Mouse (Mus musculus) T-helper 1 cell (primary cell): Measurements from ENCODE around the gene Lrrc10b.

Experiments used
- in situ Hi-C: fragments of 300-600 bp; cut with MboI, MseI; formaldehyde crosslinking; loops from one replicate; pipeline ENCODE4 v1.15.1; 2025; ENCODE audit warnings: high pct_unique_total_duplicates

The Lrrc10b gene

DNA sequence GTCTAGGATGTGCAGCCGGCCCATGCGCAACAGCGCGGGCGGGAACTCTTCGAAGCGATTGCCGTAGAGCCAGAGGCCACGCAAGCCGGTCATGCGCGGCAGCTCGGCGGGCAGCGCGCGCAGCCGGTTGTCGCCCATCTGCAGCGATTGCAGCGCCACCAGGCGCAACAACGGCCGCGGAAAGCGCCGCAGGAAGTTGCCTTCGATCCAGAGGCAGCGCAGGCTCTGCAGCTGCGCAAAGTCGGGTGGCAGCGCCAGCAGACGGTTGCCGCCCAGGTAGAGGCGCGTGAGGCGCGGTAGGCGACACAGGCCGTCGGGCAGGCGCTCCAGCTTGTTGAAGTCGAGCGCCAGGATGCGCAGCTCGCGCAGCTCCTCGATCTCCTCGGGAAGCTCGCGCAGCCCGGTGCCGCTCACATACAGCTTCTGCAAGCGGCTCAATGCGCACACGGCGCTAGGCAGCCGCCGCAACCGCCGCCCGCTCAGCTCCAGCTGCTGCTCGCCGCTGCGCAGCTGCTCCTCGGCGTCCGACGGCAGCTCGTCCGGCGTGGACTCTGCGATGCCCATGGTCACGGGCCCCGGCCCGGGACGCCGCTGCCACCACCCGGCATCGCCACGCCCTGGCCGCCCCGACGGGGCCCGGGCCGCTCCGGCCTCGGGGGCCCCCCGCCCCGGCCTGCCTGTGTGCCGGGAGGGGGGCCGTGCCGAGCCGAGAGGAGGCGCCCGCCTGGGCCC lies at the start of gene Lrrc10b:
Gene Lrrc10b, minus strand, starts transcription at position 722 of the 732 bp plus-strand sequence.
- in situ Hi-C loops, result no loop called here

DNA sequence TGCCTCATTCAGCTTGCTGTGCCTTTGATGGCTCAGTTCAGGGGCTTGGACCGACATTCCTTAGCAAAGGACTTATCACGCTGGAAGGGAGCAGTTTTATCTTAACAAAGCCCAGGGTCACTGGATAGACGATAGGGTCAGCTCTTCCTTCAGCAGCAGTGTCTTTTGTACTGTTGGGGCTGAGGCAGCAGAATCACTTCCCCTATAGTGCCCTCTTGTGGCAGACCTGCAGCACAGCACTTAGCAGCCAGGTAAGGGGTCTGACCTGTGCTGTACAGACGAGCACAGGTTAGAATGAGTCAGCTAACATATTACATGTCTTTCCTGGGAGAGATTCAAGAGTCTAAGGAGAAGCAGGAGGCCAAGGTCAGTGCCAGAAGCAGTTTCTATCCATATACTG lies 45.3 kb upstream of the Lrrc10b start:
- in situ Hi-C loops, result no loop called here

DNA sequence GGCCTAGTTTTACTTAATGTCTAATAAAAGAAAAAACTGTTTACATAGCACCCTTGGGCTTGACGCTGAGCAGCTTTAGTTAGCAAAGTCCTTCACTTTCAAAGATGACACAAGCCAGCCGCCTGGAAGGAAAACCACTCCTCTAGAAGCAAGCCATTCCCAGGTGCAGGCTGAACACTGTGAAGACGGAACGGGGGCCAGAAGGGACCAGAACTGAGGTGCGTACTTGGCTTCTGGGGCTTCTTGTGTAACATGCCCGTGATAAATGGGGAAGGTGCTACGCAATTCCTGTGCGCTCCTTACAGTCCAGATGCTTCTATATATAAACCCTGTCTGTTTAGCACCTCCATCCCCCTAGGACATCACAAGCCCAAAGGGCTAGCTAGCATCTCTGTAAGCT lies 43.3 kb upstream of the Lrrc10b start:
- in situ Hi-C loops, result no loop called here

DNA sequence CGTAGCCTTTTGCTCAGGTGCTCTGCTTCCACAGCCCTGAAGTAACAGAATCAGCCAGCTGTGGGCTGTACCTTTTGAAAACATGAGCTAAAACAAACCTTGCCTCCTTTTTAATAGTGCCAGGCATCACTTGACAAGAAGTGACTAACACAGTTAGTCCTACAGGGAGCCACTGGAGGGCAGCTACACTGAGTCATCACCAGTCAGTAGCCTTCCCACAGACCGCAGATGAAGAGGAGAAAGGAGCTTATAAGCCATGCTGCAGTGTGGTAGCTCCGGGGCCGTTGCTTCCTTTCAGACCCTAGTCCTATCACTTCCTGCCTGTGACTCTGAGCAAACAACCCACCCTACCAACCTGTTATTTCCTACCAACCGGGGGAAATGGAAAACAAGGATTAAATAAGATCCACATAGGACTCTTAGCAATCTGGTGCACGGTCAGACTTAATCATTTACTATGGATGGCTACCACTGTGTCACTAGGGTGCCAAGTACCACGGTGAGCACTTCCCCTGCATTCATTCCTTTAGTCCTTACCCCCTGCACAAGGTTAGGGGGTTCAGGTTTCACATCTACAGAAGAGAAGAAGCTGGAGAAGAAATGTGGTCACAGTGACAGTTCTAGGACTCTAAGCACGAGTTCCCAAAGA lies 40.4 kb upstream of the Lrrc10b start:
- in situ Hi-C loops, result no loop called here

DNA sequence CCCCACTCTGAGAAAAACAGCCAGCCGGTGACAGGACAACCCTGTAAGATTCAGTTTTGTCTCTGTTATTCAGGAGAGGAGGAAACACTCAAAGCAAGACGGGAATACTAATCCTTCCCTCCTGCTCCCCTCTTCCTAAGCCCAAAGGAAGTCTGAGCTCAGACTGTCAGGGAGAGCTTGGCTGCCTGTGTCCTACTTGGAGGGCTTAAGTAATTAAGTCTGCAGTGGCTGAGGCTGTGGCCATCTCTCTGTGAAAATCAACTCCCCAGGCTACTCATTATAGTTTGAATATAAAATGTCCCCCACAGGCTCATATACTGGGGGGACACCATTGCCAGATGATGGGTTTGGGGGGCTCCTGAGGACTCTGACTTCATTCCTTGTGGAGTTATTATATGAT lies 39.7 kb upstream of the Lrrc10b start:
- in situ Hi-C loops, result no loop called here

DNA sequence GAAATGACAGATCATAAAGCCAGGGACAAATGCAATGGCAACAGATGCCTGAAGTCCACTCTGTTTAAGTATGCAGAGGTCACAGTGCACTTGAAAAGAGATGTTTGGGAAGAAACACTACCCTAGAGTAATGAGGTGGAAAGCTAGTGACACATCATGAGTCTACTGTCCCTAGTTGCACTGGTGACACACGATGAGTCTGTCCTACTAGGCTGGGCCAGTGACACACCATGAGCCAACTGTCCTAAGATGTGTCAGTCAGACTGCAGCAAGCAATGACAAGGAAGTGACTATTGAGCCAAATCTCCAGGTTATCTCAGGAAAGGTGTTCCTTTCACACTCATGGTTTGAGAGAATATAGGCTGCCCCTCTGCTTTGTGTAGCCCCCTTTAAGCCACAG lies 38.4 kb upstream of the Lrrc10b start:
- in situ Hi-C loops, result no loop called here

DNA sequence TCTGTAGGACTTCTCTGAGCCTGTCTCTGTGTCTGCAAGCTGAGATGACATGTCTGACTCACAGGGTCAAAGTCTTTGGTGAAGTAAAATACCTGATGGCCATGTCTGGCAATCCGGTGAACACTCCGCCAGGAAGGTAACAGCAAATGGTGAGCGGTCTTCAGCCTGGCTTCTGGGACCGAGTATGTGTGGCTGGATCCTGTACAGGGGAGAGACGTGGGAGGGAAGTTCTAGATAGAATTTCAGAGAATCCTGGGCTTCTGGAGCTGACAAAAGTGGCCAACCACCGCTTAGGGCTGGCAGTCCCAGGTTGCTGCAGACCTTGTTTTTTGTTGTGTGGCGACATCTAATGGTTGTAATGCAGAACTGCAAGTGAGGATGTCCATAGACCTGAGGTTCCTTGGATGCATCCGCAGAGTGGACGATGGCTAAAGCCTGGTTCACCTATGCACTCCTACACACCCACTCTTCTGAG lies 29.0 kb upstream of the Lrrc10b start:
- in situ Hi-C loops, result loop anchor here (5.0 kb wide), 1 partner anchor 34 kb away; no protein-coding TSS in a partner anchor

DNA sequence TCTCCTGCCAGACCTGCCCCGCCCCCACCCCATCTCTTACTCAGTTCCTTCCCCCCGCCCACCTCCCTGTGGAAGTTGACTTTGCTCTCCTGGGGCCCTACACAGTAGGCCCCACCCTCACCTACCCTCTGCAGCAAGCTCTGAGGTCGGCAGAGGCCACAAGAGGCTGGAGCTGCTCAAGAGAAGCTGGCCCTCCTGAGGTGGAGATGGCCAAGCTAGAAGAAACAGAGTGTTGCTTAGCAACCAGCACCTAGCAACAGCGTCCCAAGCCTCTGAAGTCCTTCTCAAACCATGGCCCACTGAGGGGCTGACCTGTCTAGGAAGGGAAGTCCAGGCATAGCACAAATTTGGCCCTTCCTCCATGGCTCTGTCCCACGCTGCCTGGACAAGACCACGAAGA lies 25.4 kb upstream of the Lrrc10b start, which contains the start of gene Ppp1r32:
Gene Ppp1r32, minus strand, starts transcription at position 226 of the 400 bp plus-strand sequence.
- in situ Hi-C loops, result no loop called here

DNA sequence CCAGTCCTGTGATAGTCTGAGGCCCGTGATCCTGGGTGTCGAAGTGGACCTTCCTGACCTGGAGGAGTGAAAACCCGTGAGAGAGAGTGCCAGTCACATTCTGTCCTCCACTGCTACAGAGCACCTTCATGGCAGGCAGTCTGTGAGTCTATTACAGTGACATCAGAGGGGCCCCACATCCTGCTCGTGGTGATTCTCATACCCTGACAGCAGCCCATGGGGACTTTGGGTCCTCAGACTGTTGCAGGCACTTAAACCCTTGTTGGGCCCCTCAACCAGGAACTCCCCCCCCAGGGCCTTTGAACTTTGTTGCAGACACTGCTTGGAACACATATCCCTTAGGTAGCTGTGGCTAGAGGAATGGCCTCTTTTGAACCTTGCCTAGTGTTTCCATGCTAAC lies 22.3 kb upstream of the Lrrc10b start:
- in situ Hi-C loops, result no loop called here

DNA sequence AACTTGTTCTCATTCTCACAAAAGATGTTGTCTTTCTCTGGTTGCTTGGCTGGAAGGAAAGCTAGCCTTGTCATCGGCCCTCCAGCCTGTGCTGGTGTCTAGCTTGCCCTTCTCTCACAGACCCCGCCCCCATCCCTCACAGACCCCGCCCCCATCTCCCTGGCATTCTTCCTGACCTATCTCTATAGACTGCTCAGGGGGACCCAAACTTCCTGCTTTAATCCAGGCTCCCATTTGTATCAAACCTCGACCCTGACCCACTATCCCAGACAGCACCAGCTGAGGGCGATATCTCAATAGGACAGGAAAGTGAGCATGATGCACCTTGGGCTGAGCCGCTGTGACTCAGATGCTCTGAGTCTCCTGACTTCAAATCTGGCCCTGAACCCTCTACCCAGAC lies 16.5 kb upstream of the Lrrc10b start:
- in situ Hi-C loops, result no loop called here

DNA sequence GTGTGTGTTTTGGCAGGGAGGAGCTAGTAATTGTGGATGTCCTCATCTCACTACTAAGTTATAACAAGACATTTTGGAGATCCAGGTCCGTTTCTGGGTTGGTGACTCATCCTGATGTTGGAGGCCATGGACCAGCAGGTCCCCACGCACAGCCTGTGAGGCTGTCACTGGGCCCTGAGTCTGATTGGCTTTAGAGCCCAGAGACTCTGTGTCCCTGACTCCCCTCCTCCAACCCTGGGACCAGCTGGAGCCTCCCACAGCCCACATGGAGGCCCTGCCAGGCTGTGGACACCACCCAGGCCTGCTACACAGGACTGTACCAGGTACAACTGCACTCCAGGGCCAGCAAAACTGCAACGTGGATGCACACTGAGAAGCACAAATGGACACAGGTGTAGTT lies 15.7 kb upstream of the Lrrc10b start:
- in situ Hi-C loops, result no loop called here

DNA sequence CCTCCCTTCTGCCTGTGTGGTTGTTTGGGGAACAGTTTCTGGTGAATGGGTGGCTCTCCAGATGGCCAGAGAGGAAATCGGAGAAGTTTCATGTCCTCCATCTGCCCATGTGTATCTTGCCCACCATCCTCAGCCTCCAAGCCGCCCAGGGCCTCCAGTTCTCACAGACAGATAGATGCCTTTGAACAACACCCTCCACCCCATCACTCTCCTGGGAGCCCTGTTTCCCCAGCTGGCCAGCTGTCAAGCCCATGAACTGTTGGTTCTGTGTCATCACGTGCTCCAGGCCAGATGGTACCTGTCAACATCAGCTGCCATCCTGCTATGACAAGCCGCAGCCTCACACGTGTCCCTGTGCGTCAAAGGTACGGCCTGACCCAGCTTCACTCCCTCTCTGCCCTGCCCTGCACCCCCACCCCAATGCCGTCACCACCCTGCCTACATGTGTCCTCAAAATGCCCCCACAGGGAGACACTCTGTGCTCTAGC lies 11.9 kb upstream of the Lrrc10b start:
- in situ Hi-C loops, result no loop called here

DNA sequence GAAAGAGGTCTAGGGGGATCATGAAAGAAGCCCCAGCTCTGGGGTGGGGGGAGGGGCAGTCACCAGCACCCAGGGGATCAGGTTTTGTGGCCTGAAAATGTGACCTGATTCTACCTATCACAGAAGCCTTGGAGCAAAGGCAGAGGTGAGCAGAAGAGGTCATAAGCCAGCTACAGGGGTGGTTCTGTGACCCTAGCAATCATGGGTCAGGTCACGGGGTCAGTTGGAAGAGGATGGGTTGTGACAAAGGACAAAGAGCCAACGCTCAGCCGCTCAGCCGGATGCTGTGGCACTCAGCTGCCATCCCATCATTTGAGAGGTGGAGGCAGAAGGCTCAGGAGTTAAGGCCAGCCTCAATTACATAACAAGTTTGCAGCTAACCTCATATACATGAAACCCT lies 7.2 kb upstream of the Lrrc10b start:
- in situ Hi-C loops, result no loop called here

DNA sequence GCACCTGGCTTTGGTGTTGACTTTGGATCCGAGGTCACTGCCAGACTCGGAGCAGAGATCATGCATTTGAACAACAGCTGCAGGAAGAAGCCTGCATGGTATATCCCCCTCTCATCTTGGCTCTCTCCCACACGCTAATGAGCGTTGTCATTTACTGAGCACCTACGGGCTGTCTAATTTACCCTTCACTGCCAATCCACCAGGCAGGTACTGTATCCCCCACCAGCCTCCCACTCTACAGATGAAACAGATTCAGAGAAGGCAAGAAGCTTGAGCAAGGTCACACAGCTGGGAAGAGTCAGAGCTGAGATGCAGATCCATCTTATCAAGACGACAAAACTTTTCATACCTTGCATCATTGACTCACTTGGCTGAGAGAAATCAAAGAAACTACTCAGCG lies 4.3 kb upstream of the Lrrc10b start:
- in situ Hi-C loops, result no loop called here

DNA sequence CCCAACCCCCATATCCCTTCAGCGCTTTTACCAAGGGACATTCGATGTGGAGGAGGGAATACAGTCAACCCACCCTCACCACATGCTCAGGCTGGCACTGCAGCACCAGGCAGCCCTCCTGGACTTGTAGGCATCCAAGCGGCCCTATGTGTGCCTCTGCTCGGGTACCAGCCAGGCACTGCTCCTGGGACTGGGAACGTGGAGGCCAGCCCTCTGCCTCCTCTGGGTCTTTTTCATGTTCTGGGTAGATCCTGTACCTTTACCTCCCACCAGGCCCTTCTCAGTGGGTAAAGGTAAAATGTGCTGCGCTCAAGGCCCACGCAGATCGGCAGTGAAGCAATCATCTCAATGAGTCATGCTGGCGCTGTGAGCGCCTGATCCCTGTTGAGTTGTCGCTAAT lies 2.6 kb upstream of the Lrrc10b start:
- in situ Hi-C loops, result no loop called here

DNA sequence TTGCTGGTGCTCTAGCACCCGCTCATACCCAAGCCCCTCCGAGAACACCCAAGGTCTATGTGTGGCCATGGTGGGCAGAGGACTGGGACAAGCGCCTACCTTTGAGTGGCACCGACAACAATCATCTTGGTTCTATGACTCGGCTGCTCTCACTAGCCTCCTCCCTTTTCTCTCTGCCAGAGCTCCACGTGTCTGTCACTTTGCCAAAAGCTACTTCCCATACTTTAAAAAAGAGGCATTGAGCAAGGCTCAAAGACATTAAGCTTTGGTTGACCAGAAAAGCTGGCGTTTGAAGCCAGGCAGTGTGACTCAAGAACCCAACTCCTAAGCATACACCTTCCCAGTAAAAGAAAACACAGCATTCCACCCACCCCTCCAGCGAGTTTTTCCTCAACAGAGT lies 823 bp upstream of the Lrrc10b start:
- in situ Hi-C loops, result no loop called here

DNA sequence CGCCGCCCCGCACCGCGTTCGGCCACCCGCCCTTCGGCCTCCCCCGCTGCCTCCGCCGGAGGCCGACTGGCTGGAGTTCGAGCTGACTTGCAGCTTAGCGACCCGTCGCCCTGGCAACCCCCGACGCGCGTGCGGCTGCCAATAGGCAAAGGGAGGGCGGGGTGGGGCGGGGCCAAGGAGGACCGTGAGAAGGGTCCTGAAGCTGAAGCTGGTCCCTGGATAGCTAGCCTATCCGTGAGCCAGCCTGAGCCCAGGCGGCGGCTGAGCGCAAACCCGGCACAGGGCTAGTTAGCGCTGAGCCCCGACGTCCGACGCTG lies 169 bp upstream of the Lrrc10b start:
- in situ Hi-C loops, result no loop called here

DNA sequence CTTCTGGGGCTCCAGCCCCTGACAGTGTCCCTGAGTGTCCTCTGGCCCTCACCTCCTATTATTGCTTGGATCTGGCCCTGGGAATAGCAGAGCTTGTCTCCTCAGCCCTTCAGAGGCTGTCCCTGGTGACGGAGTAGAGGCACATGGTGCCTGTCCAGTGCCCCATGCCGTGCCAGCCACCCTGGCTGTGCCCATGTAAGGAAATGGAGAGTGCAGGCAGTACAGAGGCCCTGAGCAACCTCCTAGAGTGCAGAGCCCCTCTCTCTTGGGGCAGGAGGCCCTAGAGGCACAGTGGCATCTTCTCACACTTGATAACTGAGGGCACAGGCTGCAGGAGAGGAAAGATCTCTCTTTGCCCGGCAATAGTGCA lies 1.9 kb downstream of the Lrrc10b start:
- in situ Hi-C loops, result no loop called here

DNA sequence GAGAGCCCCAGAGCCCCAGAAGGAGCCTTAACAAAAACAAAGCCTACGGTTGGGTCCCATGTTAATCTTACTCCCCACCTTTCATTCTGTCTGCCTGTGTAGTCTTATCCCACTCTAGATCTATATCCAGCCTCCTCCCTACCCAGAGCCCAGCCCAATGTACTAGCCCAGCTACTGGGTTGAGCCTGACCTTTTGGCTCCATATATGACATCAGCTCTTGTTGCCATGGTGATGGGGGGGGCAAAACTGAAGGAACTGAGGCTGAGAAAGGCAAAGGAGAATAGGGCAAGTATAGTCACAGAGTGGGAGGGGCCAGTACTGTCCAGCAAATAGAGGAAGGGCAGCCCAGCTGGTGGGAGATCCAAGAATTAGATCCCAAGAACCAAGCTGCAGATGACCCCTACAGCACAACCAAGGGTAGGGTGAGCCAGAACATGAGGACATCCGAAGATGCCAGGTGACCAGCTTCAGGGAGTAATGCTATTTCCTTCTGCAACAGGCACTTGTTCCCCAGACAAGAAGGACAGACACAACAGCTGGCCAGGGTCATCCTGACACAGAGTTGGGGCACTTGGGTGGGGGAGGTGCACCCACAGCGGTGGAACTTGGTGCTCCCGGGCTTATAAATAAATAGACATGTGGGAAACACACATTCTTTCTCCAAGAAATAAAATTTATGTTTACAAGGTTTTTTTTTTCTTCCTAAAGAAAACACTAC lies 2.4 kb downstream of the Lrrc10b start:
- in situ Hi-C loops, result loop anchor here (5.0 kb wide), 1 partner anchor 32 kb away; no protein-coding TSS in a partner anchor

DNA sequence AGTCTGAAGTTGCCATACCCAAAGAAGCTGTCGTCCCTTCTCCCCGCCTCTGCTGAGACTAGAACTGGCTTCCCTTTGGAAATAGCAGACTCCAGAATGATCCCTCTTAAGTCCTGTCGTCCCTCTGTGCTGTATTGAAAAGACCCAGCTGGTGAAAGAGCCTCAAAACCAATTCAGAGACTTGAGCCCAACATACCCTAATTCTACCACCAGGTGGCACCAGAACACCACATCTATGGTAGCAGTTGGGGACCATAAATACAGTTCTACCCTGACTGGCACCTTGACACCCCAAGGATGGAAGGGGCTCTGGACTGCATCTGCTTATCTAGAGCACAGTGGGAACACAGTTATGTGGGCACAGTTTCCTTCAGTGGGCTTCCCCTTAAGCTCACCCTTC lies 7.6 kb downstream of the Lrrc10b start:
- in situ Hi-C loops, result loop anchor here (5.0 kb wide), 1 partner anchor 38 kb away; no protein-coding TSS in a partner anchor

DNA sequence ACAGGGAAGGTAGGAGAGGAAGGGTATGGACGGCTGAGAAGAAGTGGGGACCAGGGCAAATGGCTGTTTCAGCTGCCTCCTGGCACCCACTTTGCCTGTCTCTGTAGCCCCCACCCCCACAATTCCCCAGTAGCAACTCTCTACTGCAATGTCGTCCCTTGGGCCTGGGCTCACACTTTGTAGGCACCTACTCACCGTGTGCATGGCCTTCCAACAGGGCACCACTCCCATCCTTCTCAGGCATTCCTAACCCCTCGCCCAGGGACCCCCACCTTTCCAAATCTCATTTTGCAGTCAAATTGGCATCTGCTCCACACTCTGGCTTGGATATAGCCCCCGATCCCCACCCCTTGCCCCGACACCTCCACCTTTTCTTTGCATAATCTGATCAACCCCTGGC lies 8.1 kb downstream of the Lrrc10b start:
- in situ Hi-C loops, result no loop called here

DNA sequence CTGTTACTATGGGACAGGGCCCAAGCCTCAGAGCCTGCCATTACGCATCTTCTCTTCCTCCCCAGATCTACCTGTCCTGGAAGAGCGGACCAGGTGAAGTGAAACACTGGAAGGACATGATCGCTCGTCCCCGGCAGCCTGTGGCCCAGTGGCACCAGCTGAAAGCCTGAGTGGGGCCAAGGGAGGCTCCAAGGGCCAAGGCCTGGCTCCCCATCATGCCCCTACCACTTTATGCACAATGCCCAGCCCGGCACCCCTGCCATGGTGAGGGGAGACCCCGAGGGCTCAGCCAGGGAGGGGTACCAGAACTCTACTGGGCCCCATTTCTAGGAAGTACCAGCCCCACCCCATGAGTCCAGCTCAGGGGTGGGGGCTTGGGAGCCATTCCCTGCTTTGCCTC lies 9.0 kb downstream of the Lrrc10b start:
- in situ Hi-C loops, result no loop called here
